Comparison of ENCODE assay signal across 30 mouse cellular contexts in genomic region chr3:28350147-28350801, GRCm38 (mm10).
DNase-seq lines count a peak whose midpoint lies in the region; ATAC-seq and TF ChIP-seq lines count a peak whose summit lies in the region.
"Had no signal": no experiment of that assay in that cellular context is flagged by ENCODE, and none has a peak within 500 bp of the region (broad histone marks: within the 10 kb centered on the region; RNA-seq: fewer than 3 reads in every experiment).

No protein-coding gene starts in this region.

- H3K27ac ChIP-seq in layer of hippocampus, adult 2 months, result peak overlapping the region; percentile 33; the same call in 1 of the 2 replicates
- no peak overlapping the region for H3K27ac ChIP-seq in lung, embryonic 14.5 days (ENCODE audit: low read depth)
- no peak overlapping the region for H3K27ac ChIP-seq in ES-E14 (ENCODE audit: insufficient read depth, low read depth, low read length, poor library complexity, severe bottlenecking)
- H3K27ac ChIP-seq: embryonic facial prominence, embryonic 15.5 days; forebrain, embryonic 12.5 days; heart, embryonic 13.5 days; hindbrain, embryonic 10.5 days; hindbrain, embryonic 15.5 days; kidney, embryonic 15.5 days; left cerebral cortex, adult 2 months; limb, embryonic 13.5 days; liver, embryonic 15.5 days; midbrain, embryonic 13.5 days had no signal

- no peaks in the 10 kb centered on the region for H3K9me3 ChIP-seq in lung, embryonic 14.5 days (ENCODE audit: low read depth, low read length)
- H3K9me3 ChIP-seq in ES-E14 (ENCODE audit: control insufficient read depth, insufficient read depth, low read depth, low read length), result no peaks in the 10 kb centered on the region
- H3K9me3 ChIP-seq: embryonic facial prominence, embryonic 15.5 days; forebrain, embryonic 12.5 days; heart, embryonic 13.5 days; hindbrain, embryonic 10.5 days; hindbrain, embryonic 15.5 days; kidney, embryonic 15.5 days; limb, embryonic 13.5 days; liver, embryonic 15.5 days; megakaryocyte, embryonic 14.5 days; midbrain, embryonic 13.5 days had no signal

- H3K9ac ChIP-seq in lung, embryonic 14.5 days, result no peak overlapping the region
- H3K9ac ChIP-seq in ES-E14 (ENCODE audit: insufficient read depth, low read depth, low read length, poor library complexity, severe bottlenecking), result no peak overlapping the region
- H3K9ac ChIP-seq: embryonic facial prominence, embryonic 15.5 days; forebrain, embryonic 12.5 days; heart, embryonic 13.5 days; hindbrain, embryonic 15.5 days; kidney, embryonic 15.5 days; limb, embryonic 13.5 days; liver, embryonic 15.5 days; midbrain, embryonic 13.5 days had no signal

- in situ Hi-C loops in ES-E14 (cut with MboI; ENCODE audit: low sequenced_read_pairs in 2 of 2, unreplicated experiment in 2 of 2), result no loop called here

- H3K27me3 ChIP-seq in lung, embryonic 14.5 days (ENCODE audit: insufficient read depth, low read length), result no peaks in the 10 kb centered on the region
- H3K27me3 ChIP-seq: embryonic facial prominence, embryonic 15.5 days; forebrain, embryonic 12.5 days; heart, embryonic 13.5 days; hindbrain, embryonic 15.5 days; kidney, embryonic 15.5 days; limb, embryonic 13.5 days; liver, embryonic 15.5 days; megakaryocyte, embryonic 14.5 days; midbrain, embryonic 13.5 days had no signal

- DNase-seq in frontal cortex, postnatal 25 days (ENCODE audit: low spot score in 2 of 2), result no peak
- DNase-seq in layer of hippocampus, adult 2 months (ENCODE audit: low spot score in 2 of 2), result peak in 1 of 2 experiments; percentile 29
- no peak for DNase-seq in layer of hippocampus, postnatal 10 days (ENCODE audit: low spot score in 2 of 2)
- DNase-seq in lung, embryonic 14.5 days, result peak; percentile 48
- DNase-seq in lung, postnatal 36 days, result no peak
- no peak for DNase-seq in ES-E14 (ENCODE audit: low read depth, low spot score)
- DNase-seq in left cerebral cortex, adult 9 months (ENCODE audit: low spot score in 2 of 2), result no peak
- DNase-seq: adrenal gland, adult 2 months; adrenal gland, postnatal 36 days; cerebellum, adult 18-20 months; cerebellum, postnatal 10 days; heart, postnatal 14 days; kidney, adult 18-20 months; kidney, postnatal 25 days; thymus, adult 2 months; thymus, postnatal 36 days had no signal

- no peaks in the 10 kb centered on the region for H3K36me3 ChIP-seq in lung, embryonic 14.5 days (ENCODE audit: insufficient read depth)
- H3K36me3 ChIP-seq in ES-E14 (ENCODE audit: control insufficient read depth, insufficient read depth, low read length, poor library complexity, severe bottlenecking), result no peaks in the 10 kb centered on the region
- H3K36me3 ChIP-seq: embryonic facial prominence, embryonic 15.5 days; forebrain, embryonic 12.5 days; heart, embryonic 13.5 days; hindbrain, embryonic 10.5 days; hindbrain, embryonic 15.5 days; kidney, embryonic 15.5 days; limb, embryonic 13.5 days; liver, embryonic 15.5 days; midbrain, embryonic 13.5 days had no signal

- H3K4me1 ChIP-seq in lung, embryonic 14.5 days (ENCODE audit: insufficient read depth), result no peaks in the 10 kb centered on the region
- peaks cover 0 to 3% of the 10 kb centered on the region in 2 experiments; a peak in 1 of 4 replicates for H3K4me1 ChIP-seq in ES-E14 (ENCODE audit: control insufficient read depth in 2 of 2, insufficient read depth in 2 of 2, low read length in 2 of 2, poor library complexity in 1 of 2)
- H3K4me1 ChIP-seq: embryonic facial prominence, embryonic 15.5 days; forebrain, embryonic 12.5 days; hindbrain, embryonic 10.5 days; kidney, embryonic 15.5 days; limb, embryonic 13.5 days; liver, embryonic 15.5 days had no signal

- no peak for TF ChIP-seq CTCF in layer of hippocampus, adult 2 months (conservative IDR thresholded peaks at IDR 0.05)
- TF ChIP-seq CTCF in lung, embryonic 14.5 days (IDR thresholded peaks at IDR 0.05; ENCODE audit: low read depth), result no peak

- no peak overlapping the region for H3K4me3 ChIP-seq in layer of hippocampus, adult 2 months
- no peak overlapping the region for H3K4me3 ChIP-seq in lung, embryonic 14.5 days (ENCODE audit: low read depth, low read length)
- no peak overlapping the region for H3K4me3 ChIP-seq in ES-E14 (ENCODE audit: insufficient read depth in 1 of 2, low read depth in 1 of 2, low read length in 2 of 2, poor library complexity in 1 of 2, severe bottlenecking in 1 of 2)
- H3K4me3 ChIP-seq: embryonic facial prominence, embryonic 15.5 days; forebrain, embryonic 12.5 days; heart, embryonic 13.5 days; hindbrain, embryonic 10.5 days; hindbrain, embryonic 15.5 days; kidney, embryonic 15.5 days; left cerebral cortex, adult 2 months; limb, embryonic 13.5 days; liver, embryonic 15.5 days; megakaryocyte, embryonic 14.5 days; midbrain, embryonic 13.5 days had no signal

- ATAC-seq in frontal cortex, adult (ENCODE audit: low TSS enrichment), result peak; percentile 20; the same call in 1 of the 2 replicates
- ATAC-seq in lung, embryonic 14.5 days (ENCODE audit: insufficient read depth), result no peak
- ATAC-seq: activated CD4-positive, CD25-positive, alpha-beta regulatory T cell, adult 4 months; inflammation-experienced regulatory T-cells, adult 6 months; midbrain, embryonic 13.5 days had no signal

- WGBS in lung, embryonic 14.5 days, result 69% methylated on average over 10 of the region's 10 CpGs

- H3K4me2 ChIP-seq in lung, embryonic 14.5 days, result no peak overlapping the region
- H3K4me2 ChIP-seq: embryonic facial prominence, embryonic 15.5 days; forebrain, embryonic 12.5 days; heart, embryonic 13.5 days; hindbrain, embryonic 15.5 days; kidney, embryonic 15.5 days; limb, embryonic 13.5 days; liver, embryonic 15.5 days; midbrain, embryonic 13.5 days had no signal

TF ChIP-seq in ES-E14, 5 proteins besides CTCF, POLR2A, EP300 and RAD21:
- TF ChIP-seq MAFK (IDR thresholded peaks at IDR 0.05; ENCODE audit: insufficient read depth, low read depth, low read length), result peak; percentile 83
- TF ChIP-seq CHD2 (IDR thresholded peaks at IDR 0.05; ENCODE audit: low read depth, low read length), result no peak
TF ChIP-seq in ES-E14: peak in this region for 1.
